Mouse (Mus musculus): ENCODE measurements around the gene Rnf157.

- TF ChIP-seq CTCF (IDR thresholded peaks at IDR 0.05; ENCODE audit: borderline replicate concordance, insufficient read depth, low read length), result no peak
- TF ChIP-seq POLR2A (IDR thresholded peaks at IDR 0.05; ENCODE audit: low read depth, low read length), result no peak
Measured at GRCm38 (mm10) chr11:116449341-116449740, 36.5 kb upstream of the Rnf157 start.
